Mouse (Mus musculus): ENCODE data around the gene Iqce. TPM values are rescaled to one million over a fixed set of nuclear protein-coding genes. Genes with fewer than 3 reads are reported as not detected.

Gene Iqce
- total and polyA plus RNA-seq, 3 experiments = 6.4 to 21.2 TPM; not detected in 1

DNA sequence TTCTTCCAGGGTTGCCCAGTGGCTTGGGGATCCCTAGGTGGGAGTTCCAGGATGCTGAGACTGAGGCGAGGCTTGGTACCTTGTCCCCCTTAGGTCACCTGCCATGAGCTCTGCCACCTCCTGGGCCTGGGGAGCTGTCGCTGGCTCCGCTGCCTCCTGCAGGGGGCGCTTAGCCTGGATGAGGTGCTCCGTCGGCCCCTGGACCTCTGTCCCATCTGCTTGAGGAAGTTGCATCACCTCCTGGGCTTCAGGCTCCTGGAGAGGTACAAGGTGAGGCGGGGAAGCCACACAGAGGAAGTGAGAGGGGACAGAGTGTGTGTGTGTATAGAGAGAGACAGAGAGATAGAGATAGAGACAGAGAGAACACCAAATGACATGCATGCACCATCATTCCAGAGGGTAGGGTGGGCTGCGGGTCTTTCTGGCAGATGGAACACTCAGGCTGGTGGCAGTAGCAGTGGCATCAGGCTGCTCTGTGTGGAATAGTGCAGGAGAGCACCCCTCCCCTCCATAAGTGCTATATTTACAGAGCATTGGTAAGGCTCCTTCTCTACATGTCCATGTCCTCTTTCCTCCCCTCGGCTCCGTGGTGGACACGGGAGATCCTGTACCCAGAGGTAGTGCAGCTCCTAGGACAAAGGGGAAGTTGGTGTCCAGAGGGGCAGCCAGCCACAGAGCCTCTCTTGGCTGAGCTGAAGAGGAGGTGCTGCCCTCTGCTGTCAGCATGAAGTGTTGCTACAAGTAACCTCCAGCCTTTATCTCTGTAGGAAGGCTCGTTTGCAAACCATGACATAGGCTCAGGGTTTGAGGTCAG is 47.1 kb upstream of the Iqce start:
- peak overlapping the region; percentile 79 for H3K9ac ChIP-seq (ENCODE audit: control insufficient read depth, low read depth, low read length, poor library complexity, severe bottlenecking)
- peak overlapping the region; percentile 63 to 69 for H3K4me3 ChIP-seq (ENCODE audit: control insufficient read depth in 1 of 2, insufficient read depth in 1 of 2, low read depth in 2 of 2, low read length in 2 of 2)
- peak; percentile 34; the same call in 1 of the 2 replicates for TF ChIP-seq MAX (IDR thresholded peaks at IDR 0.05; ENCODE audit: low read length)
- TF ChIP-seq TCF12 (IDR thresholded peaks at IDR 0.05; ENCODE audit: low read depth, low read length) = peak; percentile 56
- TF ChIP-seq RCOR1 (IDR thresholded peaks at IDR 0.05; ENCODE audit: low read depth, low read length) = no peak
- peak in 1 of 2 experiments; percentile 54; a peak in 1 of 4 replicates for TF ChIP-seq POLR2A (IDR thresholded peaks at IDR 0.05; ENCODE audit: control insufficient read depth in 1 of 2, insufficient read depth in 1 of 2, low read depth in 1 of 2, low read length in 2 of 2, poor library complexity in 1 of 2)
- TF ChIP-seq CHD1 (IDR thresholded peaks at IDR 0.05; ENCODE audit: low read depth, low read length) = no peak
- no peak for TF ChIP-seq ZKSCAN1 (IDR thresholded peaks at IDR 0.05; ENCODE audit: low read depth, low read length)
- peak; percentile 52; the same call in 1 of the 2 replicates for TF ChIP-seq ZMIZ1 (IDR thresholded peaks at IDR 0.05; ENCODE audit: low read depth, low read length)
- peak; percentile 46; the same call in 1 of the 2 replicates for TF ChIP-seq GATA1 (IDR thresholded peaks at IDR 0.05; ENCODE audit: low read depth, low read length)
- TF ChIP-seq EP300 (IDR thresholded peaks at IDR 0.05; ENCODE audit: low read depth in 1 of 2, low read length in 2 of 2) = peak in 1 of 2 experiments; percentile 41; a peak in 1 of 4 replicates
- peak; percentile 92 to 93 (median 92) for TF ChIP-seq CTCF (IDR thresholded peaks at IDR 0.05 in 2 of 3, conservative IDR thresholded peaks at IDR 0.05 in 1 of 3; ENCODE audit: control insufficient read depth in 1 of 3, insufficient read depth in 1 of 3, low read depth in 2 of 3, low read length in 3 of 3, poor library complexity in 1 of 3, severe bottlenecking in 1 of 3)
- TF ChIP-seq MEF2A (IDR thresholded peaks at IDR 0.05; ENCODE audit: extremely low read depth, insufficient replicate concordance, low read depth, low read length, poor library complexity, severe bottlenecking) = no peak
- no peak; the same call in 1 of the 2 replicates for TF ChIP-seq GABPA (IDR thresholded peaks at IDR 0.05; ENCODE audit: low read depth, low read length)
- TF ChIP-seq BHLHE40 (IDR thresholded peaks at IDR 0.05; ENCODE audit: borderline replicate concordance, low read depth, low read length) = no peak
- TF ChIP-seq USF2 (IDR thresholded peaks at IDR 0.05; ENCODE audit: borderline replicate concordance in 1 of 2, insufficient read depth in 1 of 2, low read depth in 1 of 2, low read length in 2 of 2) = no peak
- TF ChIP-seq NELFE (IDR thresholded peaks at IDR 0.05; ENCODE audit: low read depth, low read length) = peak; percentile 59; the same call in 1 of the 2 replicates
- no peak for TF ChIP-seq CHD2 (IDR thresholded peaks at IDR 0.05; ENCODE audit: low read length)
- peak; percentile 52 for TF ChIP-seq TBP (IDR thresholded peaks at IDR 0.05; ENCODE audit: low read depth, low read length)
- peak; percentile 58 for TF ChIP-seq RAD21 (IDR thresholded peaks at IDR 0.05; ENCODE audit: low read depth, low read length)
- peak; percentile 49 for TF ChIP-seq SIN3A (IDR thresholded peaks at IDR 0.05; ENCODE audit: low read length)
- peak; percentile 41; the same call in 1 of the 2 replicates for TF ChIP-seq POLR2AphosphoS2 (IDR thresholded peaks at IDR 0.05; ENCODE audit: low read length)
- TF ChIP-seq HCFC1 (IDR thresholded peaks at IDR 0.05; ENCODE audit: low read depth, low read length) = peak; percentile 77
- no peak; the same call in 1 of the 2 replicates for TF ChIP-seq JUND (IDR thresholded peaks at IDR 0.05; ENCODE audit: low read depth, low read length)
- peak; percentile 78 for TF ChIP-seq SMC3 (IDR thresholded peaks at IDR 0.05; ENCODE audit: low read depth, low read length)
- TF ChIP-seq UBTF (IDR thresholded peaks at IDR 0.05; ENCODE audit: borderline replicate concordance, insufficient read depth, low read depth, low read length) = no peak
- TF ChIP-seq USF1 (IDR thresholded peaks at IDR 0.05; ENCODE audit: low read depth, low read length) = peak; percentile 3; the same call in 1 of the 2 replicates
- peak; percentile 40; the same call in 1 of the 2 replicates for TF ChIP-seq ZC3H11A (IDR thresholded peaks at IDR 0.05; ENCODE audit: low read depth, low read length)
- no peak for TF ChIP-seq TAL1 (IDR thresholded peaks at IDR 0.05; ENCODE audit: low read length)
- TF ChIP-seq ZNF384 (IDR thresholded peaks at IDR 0.05; ENCODE audit: low read depth, low read length) = no peak
- TF ChIP-seq POLR2AphosphoS5 (IDR thresholded peaks at IDR 0.05; ENCODE audit: borderline replicate concordance, low read depth, low read length) = no peak
- peak; percentile 23; the same call in 1 of the 2 replicates for TF ChIP-seq ELF1 (IDR thresholded peaks at IDR 0.05; ENCODE audit: low read depth, low read length)
- no peak; the same call in none of the 2 replicates for TF ChIP-seq MXI1 (IDR thresholded peaks at IDR 0.05; ENCODE audit: low read depth, low read length)
- 0 out of 2 replicates have a peak, but pooled peaks have one; percentile 30 for TF ChIP-seq MYC (IDR thresholded peaks at IDR 0.05; ENCODE audit: low read depth, low read length)
- TF ChIP-seq ETS1 (IDR thresholded peaks at IDR 0.05; ENCODE audit: low read depth, low read length) = peak; percentile 32; the same call in 1 of the 2 replicates
- H3K4me1 ChIP-seq (ENCODE audit: control insufficient read depth in 1 of 2, insufficient read depth in 2 of 2, low read length in 2 of 2) = peaks cover 0 to 14% of the 10 kb centered on the region in 2 experiments; a peak in 2 of 4 replicates
- peak; percentile 92 for DNase-seq (ENCODE audit: low read depth, low spot score)
- no peaks in the 10 kb centered on the region for H3K9me3 ChIP-seq (replicated peaks; ENCODE audit: insufficient read depth, low read length)
- peaks cover 0 to 3% of the 10 kb centered on the region in 2 experiments; a peak in 1 of 4 replicates for H3K36me3 ChIP-seq (ENCODE audit: control insufficient read depth in 1 of 2, insufficient read depth in 2 of 2, low read length in 2 of 2)
- H3K27ac ChIP-seq (ENCODE audit: control insufficient read depth, low read depth, low read length) = peak overlapping the region; percentile 75
- no peaks in the 10 kb centered on the region for H3K79me2 ChIP-seq (ENCODE audit: control insufficient read depth, insufficient read depth, low read length, poor library complexity)
- H3K27me3 ChIP-seq (ENCODE audit: control insufficient read depth in 1 of 2, insufficient read depth in 2 of 2, low read length in 2 of 2) = no peaks in the 10 kb centered on the region

Data from MEL (cell line).